Mouse (Mus musculus): ENCODE data around the gene Foxk1.

DNA sequence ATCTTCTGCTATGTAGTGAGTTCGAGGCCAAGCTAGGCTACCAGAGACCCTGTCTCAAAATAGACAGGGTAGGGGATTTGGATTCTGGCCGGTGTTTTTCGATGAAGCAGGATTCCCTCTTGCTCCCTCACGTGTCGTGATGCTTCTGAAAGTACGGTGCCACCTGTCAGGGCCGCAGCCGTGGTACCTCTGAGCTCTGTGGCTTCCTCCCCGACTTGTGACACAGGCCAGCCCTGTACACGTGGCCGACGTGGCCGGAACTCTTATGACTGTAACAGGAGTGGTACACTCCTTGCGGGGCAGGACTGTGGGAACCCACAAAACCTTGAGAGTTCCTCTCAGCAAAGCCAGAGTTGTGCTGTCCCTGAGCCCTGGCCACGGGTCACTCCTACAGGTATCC, 34.4 kb downstream of the Foxk1 start:
- no peak for TF ChIP-seq POLR2A (IDR thresholded peaks at IDR 0.05; ENCODE audit: borderline replicate concordance, extremely low read depth, low read depth, low read length)
- TF ChIP-seq CTCF (IDR thresholded peaks at IDR 0.05; ENCODE audit: insufficient read depth, low read length), result no peak

Measured in lung, adult 2 months (tissue).